Mouse (Mus musculus) limb, embryonic 13.5 days (tissue): ENCODE measurements around the gene Arrb2. TPM values are rescaled to one million over a fixed set of nuclear protein-coding genes. Genes with fewer than 3 reads are reported as not detected.
A peak's percentile ranks its signal among the peaks of the same experiment; 100 is the strongest.
"Not testable (repeated sequence)": the region's sequence is repeated elsewhere in the genome, so short reads cannot be mapped to it uniquely, and the experiment has no call there.

Source experiments
- ATAC-seq: fragments of 200-750 bp; cut with Nextera tagmentation; 2 replicates; pipeline ENCODE4 v1.8.0; 2017; ENCODE audit warnings: low read depth, moderate number of reproducible peaks, moderate TSS enrichment; ENCODE audit not compliant: low FRiP score
- H3K27ac ChIP-seq: fragments of 300-500 bp; sonication (generic); 2 replicates; pipeline ENCODE4 v1.5.1; 2015; ENCODE audit warnings: inconsistent platforms, mild to moderate bottlenecking, moderate library complexity
- H3K27me3 ChIP-seq: fragments of 300-500 bp; sonication (generic); 2 replicates; pipeline ENCODE4 v1.6.1; 2015; ENCODE audit warnings: mild to moderate bottlenecking, inconsistent platforms
- H3K36me3 ChIP-seq: fragments of 300-500 bp; sonication (generic); 2 replicates; pipeline ENCODE4 v1.6.1; 2015; ENCODE audit warnings: inconsistent platforms, mild to moderate bottlenecking, moderate library complexity
- H3K4me1 ChIP-seq: fragments of 300-500 bp; sonication (generic); 2 replicates; pipeline ENCODE4 v1.6.1; 2015; ENCODE audit warnings: inconsistent platforms
- H3K4me2 ChIP-seq: fragments of 300-500 bp; sonication (generic); replicated peaks from 2 replicates; pipeline ENCODE4 v1.6.1; 2015; ENCODE audit warnings: inconsistent platforms, mild to moderate bottlenecking, moderate library complexity
- H3K4me3 ChIP-seq: fragments of 300-500 bp; sonication (generic); 2 replicates; pipeline ENCODE4 v1.5.1; 2015; ENCODE audit warnings: moderate library complexity, mild to moderate bottlenecking, inconsistent platforms
- H3K9ac ChIP-seq: fragments of 300-500 bp; sonication (generic); 2 replicates; pipeline ENCODE4 v1.6.1; 2015; ENCODE audit warnings: mild to moderate bottlenecking, inconsistent platforms
- H3K9me3 ChIP-seq: fragments of 300-500 bp; sonication (generic); 2 replicates; pipeline ENCODE4 v1.6.1; 2016; ENCODE audit warnings: inconsistent platforms
- WGBS: fragments of 180-500 bp; shearing (Covaris S2); methylation state at CpG from one replicate; pipeline ENCODE4 v1.1.7; 2015; 5-methylcytosine and 5-hydroxymethylcytosine counted together
- polyA plus RNA-seq: library from polyadenylated mRNA; unstranded; fragments of >200 nt; fragmentation: Nextera tagmentation; extraction: Ambion mirVana; gene quantifications from 2 replicates; pipeline ENCODE4 v1.2.1, GENCODE M21; 2015

The Arrb2 gene
- 22.8 and 24.1 TPM in 2 replicates for polyA plus RNA-seq

GRCm38 (mm10) chr11:70432048-70432894 lies at the start of gene Arrb2:
Gene Arrb2 (plus strand): TSS chr11:70432635.
- Histone ChIP-seq H3K27me3 (no peaks in the 10 kb centered on the region), H3K27ac (peak within 1 kb of the TSS; percentile 79), H3K9ac (peak within 1 kb of the TSS; percentile 89), H3K36me3 (peaks cover 15% of the 10 kb centered on the region), H3K4me3 (peak within 1 kb of the TSS; percentile 77), H3K9me3 (no peaks in the 10 kb centered on the region), H3K4me2 (peak within 1 kb of the TSS; percentile 87), H3K4me1 (peaks cover 26% of the 10 kb centered on the region)
- peak; percentile 96 for ATAC-seq
- under 1% methylated on average over 65 of the region's 75 CpGs for WGBS

- no peak overlapping the region for H3K27ac ChIP-seq
- H3K4me1 ChIP-seq, result no peaks in the 10 kb centered on the region
- H3K27me3 ChIP-seq, result no peaks in the 10 kb centered on the region
- H3K9ac ChIP-seq, result no peak overlapping the region
- 75% methylated on average over 3 of the region's 3 CpGs for WGBS
- ATAC-seq, result no peak
- H3K4me3 ChIP-seq, result no peak overlapping the region
- H3K36me3 ChIP-seq, result peaks cover 14% of the 10 kb centered on the region
- H3K4me2 ChIP-seq, result no peak overlapping the region
- no peaks in the 10 kb centered on the region for H3K9me3 ChIP-seq
Measured at GRCm38 (mm10) chr11:70384136-70384535, 48.3 kb upstream of the Arrb2 start.

- no peak overlapping the region for H3K4me3 ChIP-seq
- no peak overlapping the region for H3K4me2 ChIP-seq
- ATAC-seq, result no peak
- 86% methylated on average over 5 of the region's 5 CpGs for WGBS
- H3K27me3 ChIP-seq, result no peaks in the 10 kb centered on the region
- H3K27ac ChIP-seq, result no peak overlapping the region
- H3K9ac ChIP-seq, result no peak overlapping the region
- H3K9me3 ChIP-seq, result no peaks in the 10 kb centered on the region
- peaks cover 26% of the 10 kb centered on the region for H3K36me3 ChIP-seq
- no peaks in the 10 kb centered on the region for H3K4me1 ChIP-seq
Measured at GRCm38 (mm10) chr11:70387436-70387835, 45.0 kb upstream of the Arrb2 start.

- Histone ChIP-seq H3K4me1 (no peaks in the 10 kb centered on the region), H3K4me3 (no peak overlapping the region), H3K9ac (no peak overlapping the region), H3K36me3 (peaks cover 41% of the 10 kb centered on the region), H3K4me2 (no peak overlapping the region), H3K27me3 (no peaks in the 10 kb centered on the region), H3K27ac (no peak overlapping the region), H3K9me3 (no peaks in the 10 kb centered on the region)
- 91% methylated on average over 5 of the region's 5 CpGs for WGBS
- ATAC-seq, result no peak
Measured at GRCm38 (mm10) chr11:70389421-70389820, 43.0 kb upstream of the Arrb2 start.

GRCm38 (mm10) chr11:70403598-70403997 lies 28.8 kb upstream of the Arrb2 start:
- no peak for ATAC-seq
- Histone ChIP-seq H3K27me3 (no peaks in the 10 kb centered on the region), H3K4me2 (no peak overlapping the region), H3K9me3 (no peaks in the 10 kb centered on the region), H3K9ac (no peak overlapping the region), H3K36me3 (peaks cover 72% of the 10 kb centered on the region), H3K4me3 (no peak overlapping the region), H3K27ac (no peak overlapping the region), H3K4me1 (peaks cover 15% of the 10 kb centered on the region)
- WGBS, result 81% methylated on average over 2 of the region's 2 CpGs

- Histone ChIP-seq H3K4me1 (peaks cover 27% of the 10 kb centered on the region), H3K36me3 (peaks cover 12% of the 10 kb centered on the region), H3K27me3 (no peaks in the 10 kb centered on the region), H3K9me3 (no peaks in the 10 kb centered on the region), H3K27ac (peak within 1 kb of the TSS; percentile 72; the same call in 1 of the 2 replicates), H3K9ac (peak within 1 kb of the TSS; percentile 96), H3K4me3 (peak within 1 kb of the TSS; percentile 99), H3K4me2 (peak within 1 kb of the TSS; percentile 95)
- peak; percentile 99 for ATAC-seq
- WGBS, result under 1% methylated on average over 59 of the region's 59 CpGs
Measured at GRCm38 (mm10) chr11:70409594-70410296, 22.7 kb upstream of the Arrb2 start, which contains the start of gene Pelp1. Gene Pelp1 (minus strand): TSS chr11:70410031.

GRCm38 (mm10) chr11:70410297-70410643 lies 22.2 kb upstream of the Arrb2 start:
- peak overlapping the region; percentile 99 for H3K4me3 ChIP-seq
- WGBS, result 62% methylated on average over 6 of the region's 6 CpGs

GRCm38 (mm10) chr11:70412591-70412990 lies 19.8 kb upstream of the Arrb2 start:
- Histone ChIP-seq H3K9ac (no peak overlapping the region), H3K36me3 (no peaks in the 10 kb centered on the region), H3K4me2 (no peak overlapping the region), H3K4me1 (peaks cover 19% of the 10 kb centered on the region), H3K27ac (no peak overlapping the region), H3K4me3 (no peak overlapping the region), H3K27me3 (no peaks in the 10 kb centered on the region), H3K9me3 (no peaks in the 10 kb centered on the region)
- no peak for ATAC-seq
- WGBS, result 80% methylated on average over 5 of the region's 5 CpGs

More at GRCm38 (mm10) chr11:70410297-70410643, 22.2 kb upstream of the Arrb2 start:
- Histone ChIP-seq H3K9ac (peak overlapping the region; percentile 96; the same call in 1 of the 2 replicates), H3K27me3 (no peaks in the 10 kb centered on the region), H3K9me3 (no peaks in the 10 kb centered on the region), H3K36me3 (peaks cover 8% of the 10 kb centered on the region), H3K4me2 (peak overlapping the region; percentile 95), H3K27ac (no peak overlapping the region), H3K4me1 (peaks cover 25% of the 10 kb centered on the region)
- no peak for ATAC-seq

- Histone ChIP-seq H3K4me2 (no peak overlapping the region), H3K9ac (no peak overlapping the region), H3K36me3 (no peaks in the 10 kb centered on the region), H3K27ac (no peak overlapping the region), H3K9me3 (no peaks in the 10 kb centered on the region), H3K27me3 (no peaks in the 10 kb centered on the region), H3K4me1 (peaks cover 9% of the 10 kb centered on the region), H3K4me3 (no peak overlapping the region)
- 7% methylated on average over 3 of the region's 3 CpGs for WGBS
- ATAC-seq, result no peak
Measured at GRCm38 (mm10) chr11:70413961-70414360, 18.5 kb upstream of the Arrb2 start.

GRCm38 (mm10) chr11:70418199-70418598 lies 14.2 kb upstream of the Arrb2 start:
- Histone ChIP-seq H3K4me1 (no peaks in the 10 kb centered on the region), H3K9me3 (no peaks in the 10 kb centered on the region), H3K4me2 (no peak overlapping the region), H3K27me3 (no peaks in the 10 kb centered on the region), H3K9ac (no peak overlapping the region), H3K27ac (no peak overlapping the region), H3K36me3 (no peaks in the 10 kb centered on the region), H3K4me3 (no peak overlapping the region)
- WGBS, result 61% methylated on average over 4 of the region's 4 CpGs
- no peak for ATAC-seq

- WGBS, result 60% methylated on average over 5 of the region's 5 CpGs
- H3K27me3 ChIP-seq, result no peaks in the 10 kb centered on the region
- H3K4me3 ChIP-seq, result no peak overlapping the region
- H3K9ac ChIP-seq, result no peak overlapping the region
- no peak overlapping the region for H3K4me2 ChIP-seq
- H3K9me3 ChIP-seq, result no peaks in the 10 kb centered on the region
- no peaks in the 10 kb centered on the region for H3K4me1 ChIP-seq
- no peaks in the 10 kb centered on the region for H3K36me3 ChIP-seq
- no peak overlapping the region for H3K27ac ChIP-seq
- no peak for ATAC-seq
Measured at GRCm38 (mm10) chr11:70419486-70419885, 12.9 kb upstream of the Arrb2 start.

- 76% methylated on average over 6 of the region's 6 CpGs for WGBS
- H3K9me3 ChIP-seq, H3K4me1 ChIP-seq, H3K36me3 ChIP-seq, H3K4me3 ChIP-seq, ATAC-seq, H3K9ac ChIP-seq, H3K27me3 ChIP-seq, H3K4me2 ChIP-seq, H3K27ac ChIP-seq: not testable (repeated sequence)
Measured at GRCm38 (mm10) chr11:70426598-70426997, 5.8 kb upstream of the Arrb2 start.
